ENCODE assay signal across 10 mouse cellular contexts in genomic region chr14:120288378-120289002, GRCm38 (mm10). TPM values are rescaled to one million over a fixed set of nuclear protein-coding genes. Genes with fewer than 3 reads are reported as not detected.
DNase-seq lines count a peak whose midpoint lies in the region; ATAC-seq and TF ChIP-seq lines count a peak whose summit lies in the region.
"Had no signal": no experiment of that assay in that cellular context is flagged by ENCODE, and none has a peak within 500 bp of the region (broad histone marks: within the 10 kb centered on the region; RNA-seq: fewer than 3 reads in every experiment).

No protein-coding gene starts in this region.

- H3K4me3 ChIP-seq in gastrocnemius, adult 2 months, result peak overlapping the region; percentile 45
- H3K4me3 ChIP-seq in lung, embryonic 15.5 days, result no peak overlapping the region
- H3K4me3 ChIP-seq in heart, embryonic 14.5 days (ENCODE audit: control insufficient read depth in 1 of 2, insufficient read depth in 1 of 2, low read depth in 1 of 2, low read length in 2 of 2), result no peak overlapping the region
- H3K4me3 ChIP-seq in stomach, embryonic 16.5 days (replicated peaks; ENCODE audit: low read length), result no peak overlapping the region
- H3K4me3 ChIP-seq: erythroblast, embryonic 14.5 days had no signal

- DNase-seq in gastrocnemius, adult 2 months, result no peak
- DNase-seq in gastrocnemius, adult 8-10 months (ENCODE audit: low spot score in 2 of 2), result no peak
- no peak for DNase-seq in lung, postnatal 4 days
- DNase-seq in layer of hippocampus, postnatal 14 days (ENCODE audit: low spot score in 2 of 2), result no peak
- DNase-seq in urinary bladder, adult 18-20 months (ENCODE audit: low spot score in 2 of 2), result no peak

- H3K27me3 ChIP-seq in lung, embryonic 15.5 days, result no peaks in the 10 kb centered on the region
- H3K27me3 ChIP-seq in heart, embryonic 14.5 days (ENCODE audit: control insufficient read depth, insufficient read depth, low read length), result no peaks in the 10 kb centered on the region
- no peaks in the 10 kb centered on the region for H3K27me3 ChIP-seq in stomach, embryonic 16.5 days (ENCODE audit: control insufficient read depth, insufficient read depth, low read length)

- no peak overlapping the region for H3K9ac ChIP-seq in lung, embryonic 15.5 days
- peak overlapping the region; percentile 61; the same call in 1 of the 2 replicates for H3K9ac ChIP-seq in heart, embryonic 14.5 days (ENCODE audit: low read length)
- H3K9ac ChIP-seq in stomach, embryonic 16.5 days (ENCODE audit: low read length), result no peak overlapping the region

- ATAC-seq in lung, embryonic 15.5 days (ENCODE audit: borderline replicate concordance, extremely low read depth, low FRiP score, low TSS enrichment), result no peak
- ATAC-seq in heart, embryonic 14.5 days (ENCODE audit: insufficient number of reproducible peaks, insufficient read depth, low FRiP score, low read depth), result no peak
- ATAC-seq in stomach, embryonic 16.5 days (ENCODE audit: insufficient read depth, low FRiP score), result no peak

- H3K36me3 ChIP-seq in lung, embryonic 15.5 days, result peaks cover 7% of the 10 kb centered on the region; the same call in 1 of the 2 replicates
- H3K36me3 ChIP-seq in heart, embryonic 14.5 days (ENCODE audit: control insufficient read depth, insufficient read depth, low read length), result peaks cover 35% of the 10 kb centered on the region
- H3K36me3 ChIP-seq in stomach, embryonic 16.5 days (ENCODE audit: control insufficient read depth, insufficient read depth, low read length), result 0 out of 2 replicates have a peak, but pooled peaks cover 5% of the 10 kb centered on the region

- H3K27ac ChIP-seq in gastrocnemius, adult 2 months, result peak overlapping the region; percentile 85
- H3K27ac ChIP-seq in lung, embryonic 15.5 days, result peak overlapping the region; percentile 60
- peak overlapping the region; percentile 90 to 94 for H3K27ac ChIP-seq in heart, embryonic 14.5 days (replicated peaks in 1 of 2; ENCODE audit: control insufficient read depth in 1 of 2, insufficient read depth in 1 of 2, low read depth in 2 of 2, low read length in 2 of 2)
- H3K27ac ChIP-seq in stomach, embryonic 16.5 days (ENCODE audit: low read length), result peak overlapping the region; percentile 68; the same call in 1 of the 2 replicates

- H3K4me2 ChIP-seq in lung, embryonic 15.5 days, result no peak overlapping the region
- peak overlapping the region; percentile 38 for H3K4me2 ChIP-seq in heart, embryonic 14.5 days (ENCODE audit: low read length)
- no peak overlapping the region for H3K4me2 ChIP-seq in stomach, embryonic 16.5 days (ENCODE audit: low read depth, low read length)
- H3K4me2 ChIP-seq: midbrain, embryonic 11.5 days had no signal

- no peaks in the 10 kb centered on the region for H3K9me3 ChIP-seq in lung, embryonic 15.5 days
- no peaks in the 10 kb centered on the region for H3K9me3 ChIP-seq in heart, embryonic 14.5 days (ENCODE audit: control insufficient read depth, low read length)
- no peaks in the 10 kb centered on the region for H3K9me3 ChIP-seq in stomach, embryonic 16.5 days (replicated peaks; ENCODE audit: control insufficient read depth, low read length)

- 64% methylated on average over 10 of the region's 10 CpGs for WGBS in lung, embryonic 15.5 days
- WGBS in heart, embryonic 14.5 days, result 65% methylated on average over 10 of the region's 10 CpGs
- 72% methylated on average over 10 of the region's 10 CpGs for WGBS in stomach, embryonic 16.5 days

- intact Hi-C loops in gastrocnemius, adult 2 months (cut with DNase I), result no loop called here

- H3K4me1 ChIP-seq in lung, embryonic 15.5 days, result peaks cover 82% of the 10 kb centered on the region
- peaks cover 52 to 92% of the 10 kb centered on the region in 2 experiments for H3K4me1 ChIP-seq in heart, embryonic 14.5 days (ENCODE audit: control insufficient read depth in 2 of 2, insufficient read depth in 2 of 2, low read length in 2 of 2)
- peaks cover 62% of the 10 kb centered on the region for H3K4me1 ChIP-seq in stomach, embryonic 16.5 days (ENCODE audit: control insufficient read depth, insufficient read depth, low read length)

- TF ChIP-seq CTCF in gastrocnemius, adult 2 months (IDR thresholded peaks at IDR 0.05), result no peak

RNA-seq across cellular contexts. Expression of gene Mbnl2, which starts 13.0 kb away (rescaled TPM):
- 100 to 1,000 TPM; 282 to 352 TPM for total RNA-seq in gastrocnemius, adult 2 months (2021)
- total RNA-seq in gastrocnemius, adult 8-10 months (2022), result 100 to 1,000 TPM; 229 to 309 (median 276) TPM
- polyA plus RNA-seq in lung, embryonic 15.5 days (2015; fragmentation: Nextera tagmentation; extraction: Ambion mirVana), result 130 and 141 TPM in 2 replicates
- 129 and 130 TPM in 2 replicates for polyA plus RNA-seq in heart, embryonic 14.5 days (2014; fragmentation: Nextera tagmentation; extraction: Ambion mirVana)
- polyA plus RNA-seq in stomach, embryonic 16.5 days (2015; fragmentation: Nextera tagmentation; extraction: Ambion mirVana), result 131 and 136 TPM in 2 replicates
- 100 to 1,000 TPM; 201 to 204 TPM for total RNA-seq in layer of hippocampus, postnatal 14 days (2021)
